Mouse (Mus musculus) heart, embryonic 13.5 days (tissue): ENCODE data around the gene Ikzf4. TPM values are rescaled to one million over a fixed set of nuclear protein-coding genes. Genes with fewer than 3 reads are reported as not detected.

Experiments
- ATAC-seq: fragments of 200-750 bp; cut with Nextera tagmentation; 2 replicates; pipeline ENCODE4 v1.8.0; 2017; ENCODE audit warnings: moderate TSS enrichment; ENCODE audit not compliant: insufficient number of reproducible peaks, low FRiP score, low TSS enrichment; ENCODE audit errors: extremely low read depth
- H3K27ac ChIP-seq: fragments of 300-500 bp; sonication (generic); replicated peaks from 2 replicates; pipeline ENCODE4 v1.5.1; 2015; ENCODE audit warnings: moderate library complexity, mild to moderate bottlenecking, inconsistent platforms
- H3K27me3 ChIP-seq: fragments of 300-500 bp; sonication (generic); replicated peaks from 2 replicates; pipeline ENCODE4 v1.6.1; 2015; ENCODE audit warnings: mild to moderate bottlenecking, inconsistent platforms
- H3K36me3 ChIP-seq: fragments of 300-500 bp; sonication (generic); 2 replicates; pipeline ENCODE4 v1.6.1; 2015; ENCODE audit warnings: mild to moderate bottlenecking, inconsistent platforms
- H3K4me1 ChIP-seq: fragments of 300-500 bp; sonication (generic); 2 replicates; pipeline ENCODE4 v1.6.1; 2015; ENCODE audit warnings: inconsistent platforms
- H3K4me2 ChIP-seq: fragments of 300-500 bp; sonication (generic); 2 replicates; pipeline ENCODE4 v1.6.1; 2015; ENCODE audit warnings: inconsistent platforms, mild to moderate bottlenecking, moderate library complexity
- H3K4me3 ChIP-seq: fragments of 300-500 bp; sonication (generic); 2 replicates; pipeline ENCODE4 v1.5.1; 2015; ENCODE audit warnings: moderate library complexity, mild to moderate bottlenecking, inconsistent platforms
- H3K9ac ChIP-seq: fragments of 300-500 bp; sonication (generic); 2 replicates; pipeline ENCODE4 v1.6.1; 2015; ENCODE audit warnings: inconsistent platforms, mild to moderate bottlenecking, moderate library complexity
- H3K9me3 ChIP-seq: fragments of 300-500 bp; sonication (generic); 2 replicates; pipeline ENCODE4 v1.6.1; 2016; ENCODE audit warnings: inconsistent platforms
- WGBS: fragments of 180-500 bp; shearing (Covaris S2); methylation state at CpG from one replicate; pipeline ENCODE4 v1.1.7; 2015; ENCODE audit warnings: mixed read lengths; 5-methylcytosine and 5-hydroxymethylcytosine counted together
- microRNA-seq: library from miRNA; unstranded; fragments of <30 nt; microRNA quantifications from one replicate; pipeline ENCODE4, GENCODE M21; 2016
- polyA plus RNA-seq: library from polyadenylated mRNA; unstranded; fragments of >200 nt; fragmentation: Nextera tagmentation; extraction: Ambion mirVana; gene quantifications from 2 replicates; pipeline ENCODE4 v1.2.1, GENCODE M21; 2015

Gene Ikzf4
- polyA plus RNA-seq, 1 experiment from 2014 or later: 1.3 TPM

DNA sequence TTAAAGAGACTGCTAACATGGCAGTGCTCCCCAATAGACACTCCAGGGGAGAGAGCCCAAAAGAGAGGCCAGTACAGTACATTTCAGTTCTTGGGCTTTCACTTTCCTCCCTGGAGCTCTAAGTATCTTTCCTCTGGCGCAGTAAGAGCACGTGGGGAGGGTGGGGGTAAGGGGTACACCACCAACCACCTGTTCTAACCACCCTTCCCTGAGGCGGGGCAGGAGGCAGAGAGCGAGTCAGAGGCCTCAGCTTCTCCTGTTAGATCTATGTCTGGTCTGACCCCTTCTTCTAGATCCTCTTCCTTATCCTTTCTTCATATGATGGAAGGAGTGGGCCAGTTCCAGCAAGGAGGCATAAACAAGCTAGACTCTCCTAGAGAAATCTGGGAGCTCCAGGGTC is 58.7 kb downstream of the Ikzf4 start:
- peaks cover 49% of the 10 kb centered on the region for H3K27me3 ChIP-seq
- peak overlapping the region; percentile 37; the same call in 1 of the 2 replicates for H3K9ac ChIP-seq
- 0 out of 2 replicates have a peak overlapping the region, but pooled peaks have one; percentile 29 for H3K27ac ChIP-seq
- peak overlapping the region; percentile 99; the same call in 1 of the 2 replicates for H3K4me2 ChIP-seq
- 0 out of 2 replicates have a peak overlapping the region, but pooled peaks have one; percentile 1 for H3K4me3 ChIP-seq
- H3K9me3 ChIP-seq: no peaks in the 10 kb centered on the region
- WGBS: 44% methylated on average over 4 of the region's 4 CpGs
- ATAC-seq: no peak
- peaks cover 45% of the 10 kb centered on the region for H3K4me1 ChIP-seq
- no peaks in the 10 kb centered on the region for H3K36me3 ChIP-seq

DNA sequence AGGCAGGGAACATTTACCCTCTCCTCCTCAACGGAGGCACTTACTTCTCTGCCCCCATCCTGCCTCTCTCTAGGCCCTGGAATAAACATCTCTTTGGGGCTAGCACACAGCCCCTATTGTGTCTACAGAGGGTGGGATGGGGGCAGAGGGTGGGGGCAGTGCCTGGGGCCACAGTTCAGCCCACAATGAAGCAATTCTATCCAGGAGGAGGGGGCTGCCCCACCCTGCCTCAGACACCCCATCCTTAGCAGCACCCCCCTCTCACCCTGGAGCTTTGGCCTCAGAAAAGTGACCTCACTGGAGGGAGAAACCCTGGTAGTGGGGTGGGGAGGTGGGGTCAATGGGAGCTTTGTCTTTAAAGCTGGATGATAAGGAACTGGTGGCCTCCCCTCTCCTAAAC is 59.2 kb downstream of the Ikzf4 start:
- Histone ChIP-seq H3K4me2 (peak overlapping the region; percentile 99; the same call in 1 of the 2 replicates), H3K9me3 (no peaks in the 10 kb centered on the region), H3K4me1 (peaks cover 41% of the 10 kb centered on the region), H3K9ac (peak overlapping the region; percentile 37; the same call in 1 of the 2 replicates), H3K27me3 (peaks cover 49% of the 10 kb centered on the region), H3K27ac (no peak overlapping the region), H3K4me3 (no peak overlapping the region), H3K36me3 (peaks cover 1% of the 10 kb centered on the region; the same call in 1 of the 2 replicates)
- no peak for ATAC-seq
- 17% methylated on average over 1 of the region's 1 CpGs for WGBS

DNA sequence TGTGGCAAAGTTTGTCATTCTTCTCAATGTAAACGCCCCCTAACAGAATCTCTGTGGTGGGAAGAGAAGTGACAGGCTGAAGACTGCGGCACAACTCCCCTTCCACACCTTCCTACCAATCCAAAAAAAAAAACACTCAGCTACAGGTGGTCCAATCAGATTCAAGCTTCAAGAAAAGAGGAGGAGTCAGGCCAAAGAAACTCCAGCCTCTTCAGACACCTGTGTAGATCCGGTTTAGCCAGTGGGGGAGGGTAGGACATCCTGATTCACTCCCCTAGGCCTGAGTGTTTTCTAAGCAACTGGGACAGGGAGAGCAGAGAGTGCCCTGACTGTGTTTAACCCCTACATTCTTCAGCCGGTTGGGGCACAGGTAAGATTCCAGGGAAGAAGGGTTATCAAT is 61.4 kb downstream of the Ikzf4 start:
- Histone ChIP-seq H3K36me3 (peaks cover 6% of the 10 kb centered on the region; the same call in 1 of the 2 replicates), H3K4me3 (no peak overlapping the region), H3K27me3 (peaks cover 49% of the 10 kb centered on the region), H3K9ac (0 out of 2 replicates have a peak overlapping the region, but pooled peaks have one; percentile 78), H3K27ac (no peak overlapping the region), H3K9me3 (no peaks in the 10 kb centered on the region), H3K4me1 (peaks cover 37% of the 10 kb centered on the region), H3K4me2 (peak overlapping the region; percentile 63)
- ATAC-seq: no peak
- WGBS: 15% methylated on average over 4 of the region's 4 CpGs

DNA sequence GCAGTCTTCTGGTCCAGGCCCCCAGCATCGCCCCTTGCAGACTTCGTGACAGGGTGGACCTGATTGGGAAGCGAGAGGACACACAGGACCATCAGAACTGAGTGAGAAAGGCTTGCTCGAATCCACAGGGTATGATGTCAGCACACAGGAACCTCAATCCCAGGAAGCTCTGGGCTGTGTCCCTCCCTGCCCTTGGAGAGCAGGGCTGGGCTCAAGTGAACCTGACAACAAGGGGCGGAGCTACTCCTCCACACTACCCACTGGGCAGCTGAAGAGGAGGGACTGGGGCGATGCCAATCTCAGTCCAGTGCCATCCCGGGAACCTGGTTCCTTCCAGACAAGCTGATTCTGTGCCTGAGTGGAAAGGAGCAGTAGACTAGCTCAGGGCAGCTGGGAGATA is 62.1 kb downstream of the Ikzf4 start:
- WGBS: 14% methylated on average over 7 of the region's 7 CpGs
- ATAC-seq: peak; percentile 75
- Histone ChIP-seq H3K9me3 (no peaks in the 10 kb centered on the region), H3K4me2 (peak overlapping the region; percentile 63), H3K4me3 (peak overlapping the region; percentile 43), H3K9ac (peak overlapping the region; percentile 78), H3K36me3 (peaks cover 6% of the 10 kb centered on the region; the same call in 1 of the 2 replicates), H3K27ac (peak overlapping the region; percentile 76), H3K27me3 (peaks cover 42% of the 10 kb centered on the region), H3K4me1 (peaks cover 29% of the 10 kb centered on the region)

Small RNA genes within 50 kb of the gene (microRNA-seq; reads per million reads assigned to microRNA genes)
- not detected for gene Mir6917

Other genes starting within 250 kb of the Ikzf4 start
- gene Slc39a5, start 244.8 kb downstream of the Ikzf4 start, polyA plus RNA-seq: 0.12 and 1.5 TPM in 2 replicates
- 58.0 and 63.9 TPM in 2 replicates for gene Nabp2, start 234.5 kb downstream of the Ikzf4 start, polyA plus RNA-seq
- 26.8 and 27.0 TPM in 2 replicates for gene Rnf41, start 234.3 kb downstream of the Ikzf4 start, polyA plus RNA-seq
- 55.2 and 57.1 TPM in 2 replicates for gene Smarcc2, start 186.7 kb downstream of the Ikzf4 start, polyA plus RNA-seq
- 1,202 and 1,344 TPM in 2 replicates for gene Myl6, start 151.8 kb downstream of the Ikzf4 start, polyA plus RNA-seq
- gene Myl6b, start 147.3 kb downstream of the Ikzf4 start, polyA plus RNA-seq: 3.2 and 4.5 TPM in 2 replicates
- gene Esyt1, start 120.1 kb downstream of the Ikzf4 start, polyA plus RNA-seq: 17.2 and 17.3 TPM in 2 replicates
- gene Zc3h10, start 98.2 kb downstream of the Ikzf4 start, polyA plus RNA-seq: 7.6 and 9.4 TPM in 2 replicates
- 2,656 and 2,881 TPM in 2 replicates for gene Rpl41, start 96.7 kb downstream of the Ikzf4 start, polyA plus RNA-seq
- 125 and 136 TPM in 2 replicates for gene Pa2g4, start 80.0 kb downstream of the Ikzf4 start, polyA plus RNA-seq
- 3.7 and 4.1 TPM in 2 replicates for gene Erbb3, start 56.3 kb downstream of the Ikzf4 start, polyA plus RNA-seq
- 455 and 482 TPM in 2 replicates for gene Rps26, start 19.2 kb downstream of the Ikzf4 start, polyA plus RNA-seq
- gene Suox, start 28.1 kb upstream of the Ikzf4 start, polyA plus RNA-seq: 11.1 and 12.4 TPM in 2 replicates
- gene Rab5b, start 50.3 kb upstream of the Ikzf4 start, polyA plus RNA-seq: 60.4 and 62.1 TPM in 2 replicates
- 1.6 and 2.6 TPM in 2 replicates for gene Pmel, start 58.2 kb upstream of the Ikzf4 start, polyA plus RNA-seq
- 86.6 and 92.0 TPM in 2 replicates for gene Cdk2, start 59.0 kb upstream of the Ikzf4 start, polyA plus RNA-seq
- 4.8 and 5.0 TPM in 2 replicates for gene Dgka, start 98.9 kb upstream of the Ikzf4 start, polyA plus RNA-seq
- gene Pym1, start 101.9 kb upstream of the Ikzf4 start, polyA plus RNA-seq: 22.1 and 22.7 TPM in 2 replicates
- 0.87 and 1.1 TPM in 2 replicates for gene Mmp19, start 144.9 kb upstream of the Ikzf4 start, polyA plus RNA-seq
- 35.3 and 38.8 TPM in 2 replicates for gene Dnajc14, start 158.1 kb upstream of the Ikzf4 start, polyA plus RNA-seq
- gene Tmem198b, start 158.4 kb upstream of the Ikzf4 start, polyA plus RNA-seq: 18.7 and 19.0 TPM in 2 replicates
- gene Sarnp, start 171.3 kb upstream of the Ikzf4 start, polyA plus RNA-seq: 164 and 175 TPM in 2 replicates
- 47.2 and 50.0 TPM in 2 replicates for gene Ormdl2, start 175.7 kb upstream of the Ikzf4 start, polyA plus RNA-seq
- 2.8 and 3.6 TPM in 2 replicates for gene Gdf11, start 245.7 kb upstream of the Ikzf4 start, polyA plus RNA-seq